Mouse (Mus musculus): ENCODE data around the gene Clptm1l.

Gene Clptm1l

GRCm38 (mm10) chr13:73660163-73660695, 56.4 kb downstream of the Clptm1l start:
- no peak for DNase-seq (ENCODE audit: low read depth)
